Mouse (Mus musculus): ENCODE results near the gene St6galnac6. TPM values are rescaled to one million over a fixed set of nuclear protein-coding genes. Genes with fewer than 3 reads are reported as not detected.

Gene St6galnac6
- 13.7 and 15.3 TPM in 2 replicates for polyA plus RNA-seq (2015; fragmentation: Nextera tagmentation; extraction: Ambion mirVana)

GRCm38 (mm10) chr2:32599409-32599808 lies at the start of gene St6galnac6:
TSS of gene St6galnac6 (plus strand) at chr2:32599709.
- Histone ChIP-seq H3K4me2 (ENCODE audit: low read length) (no peak within 1 kb of the TSS), H3K36me3 (ENCODE audit: insufficient read depth, low read length) (peaks cover 6% of the 10 kb centered on the region; the same call in 1 of the 2 replicates), H3K27me3 (ENCODE audit: insufficient read depth, low read length) (no peaks in the 10 kb centered on the region), H3K4me3 (replicated peaks; ENCODE audit: low read depth, low read length) (no peak within 1 kb of the TSS), H3K4me1 (replicated peaks; ENCODE audit: insufficient read depth, low read length) (peaks cover 7% of the 10 kb centered on the region), H3K9me3 (replicated peaks; ENCODE audit: low read length) (no peaks in the 10 kb centered on the region), H3K27ac (no peak within 1 kb of the TSS), H3K9ac (ENCODE audit: low read depth, low read length) (no peak within 1 kb of the TSS)
- 83% methylated on average over 3 of the region's 3 CpGs for WGBS
- no peak for ATAC-seq (replicated peaks; ENCODE audit: low FRiP score, low read depth)
- no peak for TF ChIP-seq CTCF (IDR thresholded peaks at IDR 0.05; ENCODE audit: low read depth)
- no peak for DNase-seq (ENCODE audit: low spot score)

- DNase-seq (ENCODE audit: low spot score) = no peak
- no peaks in the 10 kb centered on the region for H3K9me3 ChIP-seq (replicated peaks; ENCODE audit: low read length)
- 61% methylated on average over 6 of the region's 6 CpGs for WGBS
- no peak for TF ChIP-seq CTCF (IDR thresholded peaks at IDR 0.05; ENCODE audit: low read depth)
- H3K27ac ChIP-seq = no peak overlapping the region; the same call in 1 of the 2 replicates
- no peaks in the 10 kb centered on the region for H3K27me3 ChIP-seq (ENCODE audit: insufficient read depth, low read length)
- no peak overlapping the region for H3K4me2 ChIP-seq (ENCODE audit: low read length)
- 0 out of 2 replicates have a peak overlapping the region, but pooled peaks have one; percentile 13 for H3K9ac ChIP-seq (ENCODE audit: low read depth, low read length)
- H3K36me3 ChIP-seq (ENCODE audit: insufficient read depth, low read length) = no peaks in the 10 kb centered on the region
- no peak for ATAC-seq (replicated peaks; ENCODE audit: low FRiP score, low read depth)
- H3K4me1 ChIP-seq (replicated peaks; ENCODE audit: insufficient read depth, low read length) = no peaks in the 10 kb centered on the region; the same call in 1 of the 2 replicates
- no peak overlapping the region for H3K4me3 ChIP-seq (replicated peaks; ENCODE audit: low read depth, low read length)
These were observed 49.7 kb upstream of the St6galnac6 start for GRCm38 (mm10) chr2:32549764-32550163.

GRCm38 (mm10) chr2:32551236-32551635 lies 48.3 kb upstream of the St6galnac6 start:
- ATAC-seq (replicated peaks; ENCODE audit: low FRiP score, low read depth) (no peak), DNase-seq (ENCODE audit: low spot score) (no peak)
- H3K36me3 ChIP-seq (ENCODE audit: insufficient read depth, low read length) = no peaks in the 10 kb centered on the region
- 74% methylated on average over 5 of the region's 5 CpGs for WGBS
- no peak for TF ChIP-seq CTCF (IDR thresholded peaks at IDR 0.05; ENCODE audit: low read depth)
- no peak overlapping the region for H3K9ac ChIP-seq (ENCODE audit: low read depth, low read length)
- H3K27ac ChIP-seq = no peak overlapping the region
- no peak overlapping the region for H3K4me3 ChIP-seq (replicated peaks; ENCODE audit: low read depth, low read length)
- H3K4me2 ChIP-seq (ENCODE audit: low read length) = no peak overlapping the region
- H3K27me3 ChIP-seq (ENCODE audit: insufficient read depth, low read length) = no peaks in the 10 kb centered on the region
- H3K9me3 ChIP-seq (replicated peaks; ENCODE audit: low read length) = no peaks in the 10 kb centered on the region
- no peaks in the 10 kb centered on the region; the same call in 1 of the 2 replicates for H3K4me1 ChIP-seq (replicated peaks; ENCODE audit: insufficient read depth, low read length)

- H3K4me2 ChIP-seq (ENCODE audit: low read length) = no peak overlapping the region
These were observed 45.8 kb upstream of the St6galnac6 start for GRCm38 (mm10) chr2:32553592-32554148.

GRCm38 (mm10) chr2:32555484-32555883 lies 44.0 kb upstream of the St6galnac6 start:
- Histone ChIP-seq H3K4me1 (replicated peaks; ENCODE audit: insufficient read depth, low read length) (no peaks in the 10 kb centered on the region), H3K4me3 (replicated peaks; ENCODE audit: low read depth, low read length) (no peak overlapping the region), H3K27me3 (ENCODE audit: insufficient read depth, low read length) (no peaks in the 10 kb centered on the region), H3K9me3 (replicated peaks; ENCODE audit: low read length) (no peaks in the 10 kb centered on the region), H3K9ac (ENCODE audit: low read depth, low read length) (no peak overlapping the region), H3K36me3 (ENCODE audit: insufficient read depth, low read length) (peaks cover 11% of the 10 kb centered on the region; the same call in 1 of the 2 replicates), H3K27ac (no peak overlapping the region; the same call in 1 of the 2 replicates), H3K4me2 (ENCODE audit: low read length) (no peak overlapping the region)
- TF ChIP-seq CTCF (IDR thresholded peaks at IDR 0.05; ENCODE audit: low read depth) = no peak
- no peak for ATAC-seq (replicated peaks; ENCODE audit: low FRiP score, low read depth)
- WGBS = 48% methylated on average over 4 of the region's 4 CpGs
- no peak for DNase-seq (ENCODE audit: low spot score)

More at GRCm38 (mm10) chr2:32553592-32554148, 45.8 kb upstream of the St6galnac6 start:
- Histone ChIP-seq H3K9me3 (replicated peaks; ENCODE audit: low read length) (no peaks in the 10 kb centered on the region), H3K36me3 (ENCODE audit: insufficient read depth, low read length) (no peaks in the 10 kb centered on the region), H3K4me1 (replicated peaks; ENCODE audit: insufficient read depth, low read length) (no peaks in the 10 kb centered on the region; the same call in 1 of the 2 replicates), H3K27ac (no peak overlapping the region), H3K27me3 (ENCODE audit: insufficient read depth, low read length) (no peaks in the 10 kb centered on the region), H3K9ac (ENCODE audit: low read depth, low read length) (no peak overlapping the region), H3K4me3 (replicated peaks; ENCODE audit: low read depth, low read length) (no peak overlapping the region)
- ATAC-seq (replicated peaks; ENCODE audit: low FRiP score, low read depth) (no peak), DNase-seq (ENCODE audit: low spot score) (no peak)
- TF ChIP-seq CTCF (IDR thresholded peaks at IDR 0.05; ENCODE audit: low read depth) = no peak
- WGBS = 75% methylated on average over 7 of the region's 7 CpGs

- Histone ChIP-seq H3K4me2 (ENCODE audit: low read length) (no peak overlapping the region), H3K9ac (ENCODE audit: low read depth, low read length) (peak overlapping the region; percentile 10; the same call in 1 of the 2 replicates), H3K4me1 (replicated peaks; ENCODE audit: insufficient read depth, low read length) (no peaks in the 10 kb centered on the region), H3K9me3 (replicated peaks; ENCODE audit: low read length) (no peaks in the 10 kb centered on the region), H3K36me3 (ENCODE audit: insufficient read depth, low read length) (peaks cover 11% of the 10 kb centered on the region; the same call in 1 of the 2 replicates), H3K4me3 (replicated peaks; ENCODE audit: low read depth, low read length) (no peak overlapping the region), H3K27ac (no peak overlapping the region; the same call in 1 of the 2 replicates), H3K27me3 (ENCODE audit: insufficient read depth, low read length) (no peaks in the 10 kb centered on the region)
- WGBS = 78% methylated on average over 7 of the region's 7 CpGs
- no peak for TF ChIP-seq CTCF (IDR thresholded peaks at IDR 0.05; ENCODE audit: low read depth)
- no peak for ATAC-seq (replicated peaks; ENCODE audit: low FRiP score, low read depth)
- DNase-seq (ENCODE audit: low spot score) = no peak
These were observed 43.5 kb upstream of the St6galnac6 start for GRCm38 (mm10) chr2:32556019-32556418.

All from kidney, postnatal 0 days (tissue).